Mouse (Mus musculus) megakaryocyte, embryonic 14.5 days (primary cell): Measurements from ENCODE around the gene Actn4. TPM values are rescaled to one million over a fixed set of nuclear protein-coding genes. Genes with fewer than 3 reads are reported as not detected.

ENCODE experiments used
- H3K27me3 ChIP-seq: replicated peaks from 2 replicates; pipeline ENCODE3; 2012; ENCODE audit warnings: inconsistent platforms
- H3K36me3 ChIP-seq: replicated peaks from 2 replicates; pipeline ENCODE3; 2012; ENCODE audit warnings: low read length, inconsistent platforms, mixed read lengths
- H3K4me1 ChIP-seq: 2 replicates; pipeline ENCODE4 v1.6.1; 2012; ENCODE audit warnings: inconsistent platforms
- H3K4me3 ChIP-seq: replicated peaks from 2 replicates; pipeline ENCODE3; 2012; ENCODE audit warnings: moderate library complexity, mild to moderate bottlenecking, inconsistent platforms
- H3K9me3 ChIP-seq: 2 replicates; pipeline ENCODE4 v1.6.1; 2012; ENCODE audit warnings: inconsistent platforms
- FLI1 ChIP-seq: IDR thresholded peaks from 2 replicates; pipeline ENCODE4 v1.6.1; 2012; ENCODE audit warnings: low read length, inconsistent platforms, mixed read lengths
- GATA1 ChIP-seq: IDR thresholded peaks from 3 replicates; pipeline ENCODE4 v1.6.1; 2012; ENCODE audit warnings: mixed read lengths, low read length, inconsistent platforms, borderline replicate concordance
- polyA plus RNA-seq: library from polyadenylated mRNA; stranded (reverse); fragments of >175 nt; gene quantifications from 2 replicates; pipeline ENCODE4 v1.2.3, GENCODE M21; 2012; ENCODE audit warnings: low replicate concordance; ENCODE audit not compliant: insufficient read depth

Gene Actn4
- polyA plus RNA-seq, 1 experiment, result 590 TPM

GRCm38 (mm10) chr7:28951764-28952163 is 10.4 kb downstream of the Actn4 start:
- H3K27me3 ChIP-seq, result no peaks in the 10 kb centered on the region
- H3K9me3 ChIP-seq, result no peaks in the 10 kb centered on the region
- TF ChIP-seq GATA1 (no peak), FLI1 (no peak)
- H3K36me3 ChIP-seq, result peaks cover 84% of the 10 kb centered on the region
- no peak overlapping the region for H3K4me3 ChIP-seq
- H3K4me1 ChIP-seq, result peaks cover 100% of the 10 kb centered on the region

GRCm38 (mm10) chr7:28950346-28951037 is 11.6 kb downstream of the Actn4 start:
- Histone ChIP-seq H3K36me3 (peaks cover 85% of the 10 kb centered on the region), H3K27me3 (no peaks in the 10 kb centered on the region), H3K4me1 (peaks cover 100% of the 10 kb centered on the region), H3K9me3 (no peaks in the 10 kb centered on the region), H3K4me3 (no peak overlapping the region)
- TF ChIP-seq GATA1 (no peak), FLI1 (no peak)

GRCm38 (mm10) chr7:28949298-28949697 is 12.8 kb downstream of the Actn4 start:
- Histone ChIP-seq H3K4me1 (peaks cover 100% of the 10 kb centered on the region), H3K9me3 (no peaks in the 10 kb centered on the region), H3K27me3 (no peaks in the 10 kb centered on the region), H3K36me3 (peaks cover 79% of the 10 kb centered on the region), H3K4me3 (no peak overlapping the region)
- TF ChIP-seq FLI1 (no peak), GATA1 (no peak)

GRCm38 (mm10) chr7:28948746-28949145 is 13.4 kb downstream of the Actn4 start:
- no peak for TF ChIP-seq GATA1
- no peak for TF ChIP-seq FLI1
- Histone ChIP-seq H3K9me3 (no peaks in the 10 kb centered on the region), H3K4me3 (no peak overlapping the region), H3K36me3 (peaks cover 77% of the 10 kb centered on the region), H3K4me1 (peaks cover 100% of the 10 kb centered on the region), H3K27me3 (no peaks in the 10 kb centered on the region)

- TF ChIP-seq GATA1, result no peak
- Histone ChIP-seq H3K4me3 (peak overlapping the region; percentile 77), H3K36me3 (peaks cover 80% of the 10 kb centered on the region), H3K9me3 (no peaks in the 10 kb centered on the region), H3K27me3 (no peaks in the 10 kb centered on the region), H3K4me1 (peaks cover 99% of the 10 kb centered on the region)
Observed at GRCm38 (mm10) chr7:28946271-28946610, 15.9 kb downstream of the Actn4 start.

GRCm38 (mm10) chr7:28945416-28946270 is 16.5 kb downstream of the Actn4 start:
- Histone ChIP-seq H3K36me3 (peaks cover 80% of the 10 kb centered on the region), H3K4me3 (peak overlapping the region; percentile 77), H3K4me1 (peaks cover 99% of the 10 kb centered on the region), H3K27me3 (no peaks in the 10 kb centered on the region), H3K9me3 (no peaks in the 10 kb centered on the region)
- TF ChIP-seq GATA1 (no peak), FLI1 (no peak)

GRCm38 (mm10) chr7:28944756-28945415 is 17.3 kb downstream of the Actn4 start:
- peak overlapping the region; percentile 59 for H3K4me3 ChIP-seq
- TF ChIP-seq GATA1, result no peak
- no peak for TF ChIP-seq FLI1
- no peaks in the 10 kb centered on the region for H3K9me3 ChIP-seq
- no peaks in the 10 kb centered on the region for H3K27me3 ChIP-seq
- peaks cover 80% of the 10 kb centered on the region for H3K36me3 ChIP-seq
- peaks cover 99% of the 10 kb centered on the region for H3K4me1 ChIP-seq

GRCm38 (mm10) chr7:28943451-28944180 is 18.5 kb downstream of the Actn4 start:
- TF ChIP-seq GATA1, result no peak
- TF ChIP-seq FLI1, result no peak
- Histone ChIP-seq H3K4me1 (peaks cover 99% of the 10 kb centered on the region), H3K4me3 (peak overlapping the region; percentile 10), H3K9me3 (no peaks in the 10 kb centered on the region), H3K27me3 (no peaks in the 10 kb centered on the region), H3K36me3 (peaks cover 79% of the 10 kb centered on the region)

- H3K9me3 ChIP-seq, result no peaks in the 10 kb centered on the region
- H3K4me3 ChIP-seq, result no peak overlapping the region
- TF ChIP-seq FLI1 (no peak), GATA1 (no peak)
- H3K4me1 ChIP-seq, result peaks cover 99% of the 10 kb centered on the region
- peaks cover 78% of the 10 kb centered on the region for H3K36me3 ChIP-seq
- no peaks in the 10 kb centered on the region for H3K27me3 ChIP-seq
Observed at GRCm38 (mm10) chr7:28941542-28941941, 20.6 kb downstream of the Actn4 start.
